Mouse (Mus musculus): Measurements from ENCODE around the gene Lrrc8d.
A peak's percentile ranks its signal among the peaks of the same experiment; 100 is the strongest.

Gene Lrrc8d

GRCm38 (mm10) chr5:105718138-105718670 lies 18.4 kb downstream of the Lrrc8d start:
- DNase-seq, result no peak

- DNase-seq, result no peak
These were observed 21.5 kb downstream of the Lrrc8d start for GRCm38 (mm10) chr5:105721267-105721666.

GRCm38 (mm10) chr5:105722807-105723206 lies 23.0 kb downstream of the Lrrc8d start:
- peak; percentile 44 to 48 for DNase-seq

- DNase-seq, result no peak
These were observed 30.5 kb downstream of the Lrrc8d start for GRCm38 (mm10) chr5:105730193-105730831.

GRCm38 (mm10) chr5:105731173-105731626 lies 31.4 kb downstream of the Lrrc8d start:
- DNase-seq, result no peak

GRCm38 (mm10) chr5:105731627-105732432 lies 32.1 kb downstream of the Lrrc8d start:
- DNase-seq, result peak; percentile 43 to 45

- DNase-seq, result no peak
These were observed 32.7 kb downstream of the Lrrc8d start for GRCm38 (mm10) chr5:105732433-105732891.

GRCm38 (mm10) chr5:105733226-105733625 lies 33.5 kb downstream of the Lrrc8d start:
- DNase-seq, result no peak

GRCm38 (mm10) chr5:105736365-105736764 lies 36.6 kb downstream of the Lrrc8d start:
- no peak for DNase-seq

GRCm38 (mm10) chr5:105737145-105737544 lies 37.4 kb downstream of the Lrrc8d start:
- DNase-seq, result no peak

GRCm38 (mm10) chr5:105740437-105740836 lies 40.7 kb downstream of the Lrrc8d start:
- DNase-seq, result no peak

- DNase-seq, result no peak
These were observed 42.9 kb downstream of the Lrrc8d start for GRCm38 (mm10) chr5:105742641-105743040.

GRCm38 (mm10) chr5:105745324-105745723 lies 45.6 kb downstream of the Lrrc8d start:
- no peak for DNase-seq

- DNase-seq, result no peak
These were observed 46.2 kb downstream of the Lrrc8d start for GRCm38 (mm10) chr5:105745927-105746454.

GRCm38 (mm10) chr5:105754803-105755202 lies 55.0 kb downstream of the Lrrc8d start:
- DNase-seq, result no peak

- DNase-seq, result no peak
These were observed 55.7 kb downstream of the Lrrc8d start for GRCm38 (mm10) chr5:105755491-105755890.

GRCm38 (mm10) chr5:105757978-105758377 lies 58.2 kb downstream of the Lrrc8d start:
- no peak for DNase-seq

- DNase-seq, result no peak
These were observed 59.1 kb downstream of the Lrrc8d start for GRCm38 (mm10) chr5:105758866-105759265.

GRCm38 (mm10) chr5:105761848-105762482 lies 62.2 kb downstream of the Lrrc8d start:
- no peak for DNase-seq

- no peak for DNase-seq
These were observed 64.6 kb downstream of the Lrrc8d start for GRCm38 (mm10) chr5:105764369-105764768.

GRCm38 (mm10) chr5:105765386-105765785 lies 65.6 kb downstream of the Lrrc8d start:
- DNase-seq, result no peak

- no peak for DNase-seq
These were observed 76.6 kb downstream of the Lrrc8d start for GRCm38 (mm10) chr5:105776368-105776767.

- no peak for DNase-seq
These were observed 77.3 kb downstream of the Lrrc8d start for GRCm38 (mm10) chr5:105776978-105777593.

Measured in cerebellum, adult 18-20 months (tissue).